Mouse (Mus musculus) heart, adult 9 months (tissue): ENCODE results near the gene Rilp.

Experiments used
- DNase-seq, 2 experiments: peaks; one replicate each; pipeline ENCODE4 v3.0.0; 2022; ENCODE audit warnings: low spot score in 2 of 2

Gene Rilp

GRCm38 (mm10) chr11:75494296-75495049 is 15.4 kb upstream of the Rilp start:
- no peak for DNase-seq

GRCm38 (mm10) chr11:75498126-75498525 is 11.8 kb upstream of the Rilp start:
- peak; percentile 40 to 54 for DNase-seq

GRCm38 (mm10) chr11:75508162-75508561 is 1.7 kb upstream of the Rilp start:
- DNase-seq, result no peak

- DNase-seq, result peak; percentile 26 to 31
Observed at GRCm38 (mm10) chr11:75508904-75509303, 990 bp upstream of the Rilp start.

- peak; percentile 93 to 95 for DNase-seq
Observed at GRCm38 (mm10) chr11:75510627-75510993, 716 bp downstream of the Rilp start.

- DNase-seq, result peak; percentile 42 to 61
Observed at GRCm38 (mm10) chr11:75511213-75511612, 1.3 kb downstream of the Rilp start.

GRCm38 (mm10) chr11:75512301-75513018 is 2.6 kb downstream of the Rilp start:
- no peak for DNase-seq

GRCm38 (mm10) chr11:75513336-75513735 is 3.4 kb downstream of the Rilp start, which contains the start of gene Scarf1:
TSS of gene Scarf1 (plus strand) at chr11:75513540.
- DNase-seq, result peak; percentile 82 to 84

- DNase-seq, result no peak
Observed at GRCm38 (mm10) chr11:75515186-75515585, 5.3 kb downstream of the Rilp start.

- no peak for DNase-seq
Observed at GRCm38 (mm10) chr11:75519834-75520633, 10.1 kb downstream of the Rilp start.

- no peak for DNase-seq
Observed at GRCm38 (mm10) chr11:75521609-75522008, 11.7 kb downstream of the Rilp start.

GRCm38 (mm10) chr11:75522793-75523192 is 12.9 kb downstream of the Rilp start:
- DNase-seq, result no peak

- no peak for DNase-seq
Observed at GRCm38 (mm10) chr11:75525531-75526125, 15.7 kb downstream of the Rilp start.

GRCm38 (mm10) chr11:75526943-75527342 is 17.0 kb downstream of the Rilp start:
- DNase-seq, result no peak

- DNase-seq, result no peak
Observed at GRCm38 (mm10) chr11:75529771-75530170, 19.9 kb downstream of the Rilp start.

GRCm38 (mm10) chr11:75530325-75530724 is 20.4 kb downstream of the Rilp start:
- peak; percentile 78 to 92 for DNase-seq

GRCm38 (mm10) chr11:75530845-75531373 is 21.0 kb downstream of the Rilp start:
- DNase-seq, result no peak

GRCm38 (mm10) chr11:75531469-75532242 is 21.8 kb downstream of the Rilp start, which contains the start of gene Slc43a2:
TSS of gene Slc43a2 (plus strand) at chr11:75531694.
- DNase-seq, result peak; percentile 94 to 97

- DNase-seq, result no peak
Observed at GRCm38 (mm10) chr11:75532340-75533277, 22.7 kb downstream of the Rilp start.
